ENCODE assay signal across 9 mouse cellular contexts in the genomic region with DNA sequence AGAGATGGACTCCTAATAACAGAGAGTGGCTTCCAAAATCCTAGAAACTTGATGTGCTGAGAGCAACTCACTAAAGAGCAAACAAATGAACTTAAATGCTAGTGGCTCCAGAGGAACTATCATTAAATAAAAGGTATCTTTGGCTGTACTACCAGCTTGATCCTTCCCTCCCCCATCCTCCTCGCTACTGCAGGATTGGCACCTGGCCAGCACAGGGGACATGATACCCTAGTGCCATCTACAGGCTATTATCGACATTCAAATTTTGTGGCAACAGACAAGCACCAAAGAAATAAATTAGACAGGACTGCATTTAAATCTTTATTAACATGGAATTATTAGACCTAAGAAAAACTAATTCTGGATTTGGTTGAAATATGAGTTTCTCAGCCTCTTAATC. TPM values are rescaled to one million over a fixed set of nuclear protein-coding genes. Genes with fewer than 3 reads are reported as not detected.
DNase-seq lines count a peak whose midpoint lies in the region; ATAC-seq and TF ChIP-seq lines count a peak whose summit lies in the region.
"Had no signal": no experiment of that assay in that cellular context is flagged by ENCODE, and none has a peak within 500 bp of the region (broad histone marks: within the 10 kb centered on the region; RNA-seq: fewer than 3 reads in every experiment).

No protein-coding gene starts in this region.

- peak; percentile 51 for DNase-seq in urinary bladder, postnatal 14 days (ENCODE audit: low spot score)
- no peak for DNase-seq in urinary bladder, adult 18-20 months (ENCODE audit: low spot score in 2 of 2)
- DNase-seq in embryo, embryonic 10 days (ENCODE audit: low spot score), result peak; percentile 66
- DNase-seq in gastrocnemius, postnatal 14 days, result peak; percentile 63
- peak; percentile 72 for DNase-seq in kidney, postnatal 10 days
- DNase-seq in liver, adult 2 months (ENCODE audit: extremely low read depth, low read depth, low spot score), result peak; percentile 34
- DNase-seq in ovary, postnatal 14 days (ENCODE audit: low spot score), result peak; percentile 65

- peak; percentile 54 for TF ChIP-seq CTCF in liver, adult 2 months (IDR thresholded peaks at IDR 0.05; ENCODE audit: low read depth, low read length)

- WGBS in liver, adult 2 months, result 1% methylated on average over 2 of the region's 2 CpGs

- no peak overlapping the region for H3K4me3 ChIP-seq in liver, adult 2 months (ENCODE audit: insufficient read depth, low read depth, low read length)
- H3K4me3 ChIP-seq: myocyte had no signal

- H3K9ac ChIP-seq in liver, adult 2 months (ENCODE audit: low read depth, low read length), result no peak overlapping the region

- no peaks in the 10 kb centered on the region for H3K4me1 ChIP-seq in liver, adult 2 months (ENCODE audit: control insufficient read depth, insufficient read depth, low read length)

- no peaks in the 10 kb centered on the region for H3K36me3 ChIP-seq in liver, adult 2 months (ENCODE audit: control insufficient read depth, insufficient read depth, low read length)

- intact Hi-C loops in gastrocnemius, postnatal 14 days (cut with DNase I; ENCODE audit: low total_unique reads), result loop anchor here (10.0 kb wide), 1 partner anchor 570 kb away; no protein-coding TSS in a partner anchor

- no peak for ATAC-seq in megakaryocyte progenitor cell, adult 5-6 weeks (replicated peaks; ENCODE audit: poor library complexity)

- H3K27ac ChIP-seq in liver, adult 2 months (replicated peaks; ENCODE audit: insufficient read depth, low read depth, low read length), result no peak overlapping the region

- no peaks in the 10 kb centered on the region for H3K27me3 ChIP-seq in liver, adult 2 months (ENCODE audit: control insufficient read depth, insufficient read depth, low read length)

- TF ChIP-seq POLR2A in liver, adult 2 months (IDR thresholded peaks at IDR 0.05; ENCODE audit: extremely low read depth, insufficient read depth, low read length), result no peak

- H3K79me2 ChIP-seq in liver, adult 2 months (ENCODE audit: control insufficient read depth, insufficient read depth, low read length), result no peaks in the 10 kb centered on the region

RNA-seq across cellular contexts. Expression of a gene that starts 6.0 kb away (rescaled TPM):
- total RNA-seq in gastrocnemius, postnatal 14 days (2021), result 1 to 10 TPM in 1 of 2 experiments, under 1 TPM in 1; 0.84 to 2.1 TPM
- total RNA-seq in liver, adult 2 months (2014; rRNA removed), result 0.37 and 0.54 TPM in 2 replicates
- 0.01 TPM in 1 of 2 replicates, not detected in the other for polyA plus RNA-seq in liver, adult 2 months (2012; rRNA removed)
- total RNA-seq in megakaryocyte progenitor cell, adult 5-6 weeks (2015), result not detected in 2 replicates
- not detected in 2 replicates for total RNA-seq in megakaryocyte progenitor cell, adult 5-6 weeks (2017)

Comparison
In these comparisons a context has a peak if more than half of its experiments do, and no peak if none do; other contexts are left out.
1. DNase-seq: peak in urinary bladder, postnatal 14 days (single experiment), embryo, embryonic 10 days (single experiment), gastrocnemius, postnatal 14 days (single experiment), kidney, postnatal 10 days (single experiment), liver, adult 2 months (single experiment) and ovary, postnatal 14 days (single experiment); none in urinary bladder, adult 18-20 months (0 of 2).